Comparison of ENCODE assay signal across 11 mouse cellular contexts in the genomic region with DNA sequence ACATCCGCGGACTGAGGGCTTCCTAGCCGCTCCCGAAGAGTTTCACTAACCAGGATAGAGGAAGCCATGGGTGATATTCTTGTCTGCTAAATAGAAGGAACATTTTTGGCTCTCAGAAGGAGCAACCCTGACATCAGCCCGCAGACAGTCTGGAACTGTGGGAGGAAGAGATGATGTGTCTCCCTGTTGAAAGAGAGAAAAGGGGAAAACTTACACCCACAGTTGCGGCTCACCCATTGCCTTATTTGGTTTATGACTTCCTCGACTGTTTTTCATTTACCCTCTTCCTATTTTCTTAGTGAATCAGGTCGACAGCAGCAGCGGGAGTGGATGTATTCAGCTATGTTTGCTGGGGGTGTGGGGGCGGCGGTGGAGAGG.
DNase-seq lines count a peak whose midpoint lies in the region; ATAC-seq lines count a peak whose summit lies in the region.
"Had no signal": no experiment of that assay in that cellular context is flagged by ENCODE, and none has a peak within 500 bp of the region (broad histone marks: within the 10 kb centered on the region; RNA-seq: fewer than 3 reads in every experiment).

No protein-coding gene starts in this region.

- no peaks in the 10 kb centered on the region for H3K27me3 ChIP-seq in limb, embryonic 13.5 days

- ATAC-seq in limb, embryonic 13.5 days (ENCODE audit: low FRiP score, low read depth) = peak; percentile 28; the same call in 1 of the 2 replicates

- H3K27ac ChIP-seq in limb, embryonic 13.5 days = peak overlapping the region; percentile 28; the same call in 1 of the 2 replicates
- H3K27ac ChIP-seq: macrophage had no signal

- H3K4me2 ChIP-seq in limb, embryonic 13.5 days (replicated peaks) = peak overlapping the region; percentile 61

- WGBS in limb, embryonic 13.5 days = 16% methylated on average over 11 of the region's 11 CpGs

- DNase-seq in gastrocnemius, adult 18-20 months (ENCODE audit: low spot score) = peak; percentile 11
- no peak for DNase-seq in gastrocnemius, postnatal 4 days (ENCODE audit: low spot score in 2 of 2)
- peak; percentile 27 to 62 for DNase-seq in left cerebral cortex, adult 18-20 months (ENCODE audit: low spot score in 2 of 2)
- DNase-seq in left cerebral cortex, postnatal 4 days = no peak
- DNase-seq in brain, adult 2 months (ENCODE audit: low read depth, low spot score) = peak; percentile 80
- no peak for DNase-seq in liver
- no peak for DNase-seq in thymus, postnatal 0 days (ENCODE audit: low spot score)
- DNase-seq: adrenal gland, postnatal 25 days; B cell, adult 2 months had no signal

- H3K36me3 ChIP-seq in limb, embryonic 13.5 days = no peaks in the 10 kb centered on the region

- H3K4me1 ChIP-seq in limb, embryonic 13.5 days = peaks cover 29% of the 10 kb centered on the region

- intact Hi-C loops in left cerebral cortex, postnatal 4 days (cut with DNase I) = no loop called here

- H3K4me3 ChIP-seq in limb, embryonic 13.5 days = peak overlapping the region; percentile 27

- no peaks in the 10 kb centered on the region for H3K9me3 ChIP-seq in limb, embryonic 13.5 days

- H3K9ac ChIP-seq in limb, embryonic 13.5 days = peak overlapping the region; percentile 45; the same call in 1 of the 2 replicates

Comparison
In these comparisons a context has a peak if more than half of its experiments do, and no peak if none do; other contexts are left out.
1. DNase-seq: peak in gastrocnemius, adult 18-20 months (single experiment), left cerebral cortex, adult 18-20 months (2 of 2) and brain, adult 2 months (single experiment); none in gastrocnemius, postnatal 4 days (0 of 2), left cerebral cortex, postnatal 4 days (single experiment), liver (single experiment) and thymus, postnatal 0 days (single experiment).